Mouse (Mus musculus): ENCODE data around the gene Gm17604.

DNA sequence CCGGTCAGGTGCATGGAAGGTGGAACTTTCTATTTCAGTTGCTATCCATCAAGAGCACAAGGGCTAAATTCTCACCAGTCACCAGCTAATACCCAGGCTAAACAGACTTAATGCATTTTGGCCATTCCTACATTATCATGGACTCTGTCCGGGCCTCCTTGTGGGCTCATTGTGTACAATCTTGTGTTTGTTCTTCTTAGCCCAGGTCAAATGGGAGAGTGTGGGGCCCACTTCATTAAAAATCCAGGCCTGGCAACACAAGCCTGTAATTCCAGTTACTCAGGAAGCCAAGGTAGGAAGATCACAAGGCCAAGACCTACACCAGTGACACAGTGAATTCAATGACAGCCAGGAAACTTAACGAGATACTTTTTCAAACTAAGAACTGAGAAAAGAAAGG, 33.4 kb downstream of the Gm17604 start:
- TF ChIP-seq CTCF (IDR thresholded peaks at IDR 0.05; ENCODE audit: borderline replicate concordance, extremely low read depth, insufficient read depth, insufficient read length) (no peak), POLR2A (IDR thresholded peaks at IDR 0.05; ENCODE audit: borderline replicate concordance, extremely low read depth, insufficient read depth, insufficient read length, poor library complexity, severe bottlenecking) (no peak)
